Mouse (Mus musculus): Measurements from ENCODE around the gene Tesk2. TPM values are rescaled to one million over a fixed set of nuclear protein-coding genes. Genes with fewer than 3 reads are reported as not detected.

Gene Tesk2
- total and polyA plus RNA-seq, 3 experiments = 3.5 to 7.0 (median 5.8) TPM

GRCm38 (mm10) chr4:116849901-116850300 is 129.2 kb downstream of the Tesk2 start:
- H3K4me2 ChIP-seq (ENCODE audit: insufficient read depth, low read depth, poor library complexity, severe bottlenecking) = no peak overlapping the region
- in situ Hi-C loops (cut with MboI; ENCODE audit: low pct_ligation_motif_present, low pct_unique_long_range_greater_than_20kb, low sequenced_read_pairs) = no loop called here
- H3K79me2 ChIP-seq (replicated peaks; ENCODE audit: control insufficient read depth, extremely low read depth, insufficient read depth, poor library complexity, severe bottlenecking) = no peaks in the 10 kb centered on the region
- H3K4me3 ChIP-seq (replicated peaks in 1 of 3; ENCODE audit: low read depth in 2 of 3, low read length in 2 of 3, poor library complexity in 1 of 3) = no peak overlapping the region
- peaks cover 2% of the 10 kb centered on the region for H3K27me3 ChIP-seq (replicated peaks)
- no peaks in the 10 kb centered on the region for H3K36me3 ChIP-seq (replicated peaks in 1 of 2; ENCODE audit: control insufficient read depth in 1 of 2, insufficient read depth in 1 of 2, low read length in 1 of 2)
- no peak for TF ChIP-seq RCOR1 (conservative IDR thresholded peaks at IDR 0.05; ENCODE audit: low read depth, low read length)
- no peak for TF ChIP-seq MAZ (IDR thresholded peaks at IDR 0.05; ENCODE audit: low read depth, low read length)
- TF ChIP-seq JUN (IDR thresholded peaks at IDR 0.05; ENCODE audit: insufficient read depth, low read depth, low read length) = no peak
- TF ChIP-seq USF2 (conservative IDR thresholded peaks at IDR 0.05; ENCODE audit: low read depth, low read length) = no peak
- TF ChIP-seq NRF1 (IDR thresholded peaks at IDR 0.05; ENCODE audit: low read depth, low read length) = no peak
- no peak for TF ChIP-seq CHD1 (IDR thresholded peaks at IDR 0.05; ENCODE audit: low read depth, low read length)
- TF ChIP-seq POLR2AphosphoS2 (IDR thresholded peaks at IDR 0.05; ENCODE audit: low read depth, low read length) = no peak
- no peak for TF ChIP-seq MAX (IDR thresholded peaks at IDR 0.05; ENCODE audit: low read length)
- no peak for TF ChIP-seq BHLHE40 (IDR thresholded peaks at IDR 0.05; ENCODE audit: low read depth, low read length)
- TF ChIP-seq MYC (IDR thresholded peaks at IDR 0.05; ENCODE audit: low read depth, low read length) = no peak
- TF ChIP-seq KAT2A (IDR thresholded peaks at IDR 0.05; ENCODE audit: insufficient replicate concordance, low read length) = no peak
- TF ChIP-seq MXI1 (IDR thresholded peaks at IDR 0.05; ENCODE audit: low read depth, low read length) = no peak
- H3K9ac ChIP-seq (ENCODE audit: insufficient read depth, low read depth) = no peak overlapping the region
- no peak overlapping the region for H3K27ac ChIP-seq (ENCODE audit: insufficient read depth, low read depth)
- H3K9me3 ChIP-seq (replicated peaks; ENCODE audit: low read length) = no peaks in the 10 kb centered on the region
- peaks cover 0 to 5% of the 10 kb centered on the region in 2 experiments; a peak in 1 of 4 replicates for H3K4me1 ChIP-seq (ENCODE audit: control insufficient read depth in 1 of 2, insufficient read depth in 2 of 2)
- dilution Hi-C loops (cut with MboI; ENCODE audit: extremely low pct_ligation_motif_present, extremely low pct_unique_long_range_greater_than_20kb, low sequenced_read_pairs) = no loop called here
- peak; percentile 1 for DNase-seq (ENCODE audit: extremely low read depth)

- Histone ChIP-seq H3K9me3 (replicated peaks; ENCODE audit: low read length) (no peaks in the 10 kb centered on the region), H3K79me2 (replicated peaks; ENCODE audit: control insufficient read depth, extremely low read depth, insufficient read depth, poor library complexity, severe bottlenecking) (no peaks in the 10 kb centered on the region), H3K27ac (ENCODE audit: insufficient read depth, low read depth) (no peak overlapping the region), H3K4me2 (ENCODE audit: insufficient read depth, low read depth, poor library complexity, severe bottlenecking) (no peak overlapping the region), H3K4me1 (ENCODE audit: control insufficient read depth in 1 of 2, insufficient read depth in 2 of 2) (peaks cover 0 to 5% of the 10 kb centered on the region in 2 experiments; a peak in 1 of 4 replicates), H3K9ac (ENCODE audit: insufficient read depth, low read depth) (no peak overlapping the region), H3K4me3 (replicated peaks in 1 of 3; ENCODE audit: low read depth in 2 of 3, low read length in 2 of 3, poor library complexity in 1 of 3) (no peak overlapping the region), H3K27me3 (replicated peaks) (no peaks in the 10 kb centered on the region), H3K36me3 (replicated peaks in 1 of 2; ENCODE audit: control insufficient read depth in 1 of 2, insufficient read depth in 1 of 2, low read length in 1 of 2) (no peaks in the 10 kb centered on the region)
- dilution Hi-C loops (cut with MboI; ENCODE audit: extremely low pct_ligation_motif_present, extremely low pct_unique_long_range_greater_than_20kb, low sequenced_read_pairs) (no loop called here), in situ Hi-C loops (cut with MboI; ENCODE audit: low pct_ligation_motif_present, low pct_unique_long_range_greater_than_20kb, low sequenced_read_pairs) (no loop called here)
- no peak for TF ChIP-seq CTCF (conservative IDR thresholded peaks at IDR 0.05 in 1 of 2, IDR thresholded peaks at IDR 0.05 in 1 of 2; ENCODE audit: low read depth in 2 of 2, low read length in 2 of 2)
- no peak for TF ChIP-seq EP300 (IDR thresholded peaks at IDR 0.05; ENCODE audit: low read length)
- TF ChIP-seq JUN (IDR thresholded peaks at IDR 0.05; ENCODE audit: insufficient read depth, low read depth, low read length) = no peak
- no peak for TF ChIP-seq ZKSCAN1 (IDR thresholded peaks at IDR 0.05; ENCODE audit: borderline replicate concordance, low read depth, low read length)
- TF ChIP-seq CHD2 (IDR thresholded peaks at IDR 0.05; ENCODE audit: low read length) = no peak
- no peak for TF ChIP-seq JUND (conservative IDR thresholded peaks at IDR 0.05; ENCODE audit: low read depth, low read length)
- DNase-seq (ENCODE audit: extremely low read depth) = no peak
These were observed 133.5 kb downstream of the Tesk2 start for GRCm38 (mm10) chr4:116854286-116854685.

Other genes starting within 250 kb of the Tesk2 start
- 16.8 and 17.3 TPM in 2 replicates for gene Ipp, start 213.4 kb upstream of the Tesk2 start, total RNA-seq (2012; rRNA removed)
- gene Ipp, start 213.4 kb upstream of the Tesk2 start, total RNA-seq (2014; rRNA removed) = 14.4 and 15.9 TPM in 2 replicates
- gene Ipp, start 213.4 kb upstream of the Tesk2 start, polyA plus RNA-seq (2012; ENCODE audit: insufficient read length, low read depth) = 20.8 and 24.7 TPM in 2 replicates
- gene Tmem69, start 165.0 kb upstream of the Tesk2 start, total RNA-seq (2012; rRNA removed) = 5.3 and 8.1 TPM in 2 replicates
- 28.6 and 29.2 TPM in 2 replicates for gene Tmem69, start 165.0 kb upstream of the Tesk2 start, total RNA-seq (2014; rRNA removed)
- 21.6 and 22.3 TPM in 2 replicates for gene Tmem69, start 165.0 kb upstream of the Tesk2 start, polyA plus RNA-seq (2012; ENCODE audit: insufficient read length, low read depth)
- 31.3 and 34.2 TPM in 2 replicates for gene Gpbp1l1, start 163.3 kb upstream of the Tesk2 start, total RNA-seq (2012; rRNA removed)
- gene Gpbp1l1, start 163.3 kb upstream of the Tesk2 start, total RNA-seq (2014; rRNA removed) = 39.1 and 60.2 TPM in 2 replicates
- gene Gpbp1l1, start 163.3 kb upstream of the Tesk2 start, polyA plus RNA-seq (2012; ENCODE audit: insufficient read length, low read depth) = 28.4 and 34.7 TPM in 2 replicates
- gene Ccdc17, start 124.3 kb upstream of the Tesk2 start, total RNA-seq (2012; rRNA removed) = 2.5 and 2.6 TPM in 2 replicates
- gene Ccdc17, start 124.3 kb upstream of the Tesk2 start, total RNA-seq (2014; rRNA removed) = 2.9 and 3.5 TPM in 2 replicates
- 3.4 and 4.0 TPM in 2 replicates for gene Ccdc17, start 124.3 kb upstream of the Tesk2 start, polyA plus RNA-seq (2012; ENCODE audit: insufficient read length, low read depth)
- gene Nasp, start 93.0 kb upstream of the Tesk2 start, total RNA-seq (2012; rRNA removed) = 139 and 186 TPM in 2 replicates
- gene Nasp, start 93.0 kb upstream of the Tesk2 start, total RNA-seq (2014; rRNA removed) = 308 and 390 TPM in 2 replicates
- 347 and 399 TPM in 2 replicates for gene Nasp, start 93.0 kb upstream of the Tesk2 start, polyA plus RNA-seq (2012; ENCODE audit: insufficient read length, low read depth)
- 347 and 373 TPM in 2 replicates for gene Akr1a1, start 69.3 kb upstream of the Tesk2 start, total RNA-seq (2012; rRNA removed)
- 517 and 533 TPM in 2 replicates for gene Akr1a1, start 69.3 kb upstream of the Tesk2 start, total RNA-seq (2014; rRNA removed)
- 450 and 470 TPM in 2 replicates for gene Akr1a1, start 69.3 kb upstream of the Tesk2 start, polyA plus RNA-seq (2012; ENCODE audit: insufficient read length, low read depth)
- 269 and 378 TPM in 2 replicates for gene Prdx1, start 35.4 kb upstream of the Tesk2 start, total RNA-seq (2012; rRNA removed)
- 1,274 and 1,469 TPM in 2 replicates for gene Prdx1, start 35.4 kb upstream of the Tesk2 start, total RNA-seq (2014; rRNA removed)
- 934 and 1,078 TPM in 2 replicates for gene Prdx1, start 35.4 kb upstream of the Tesk2 start, polyA plus RNA-seq (2012; ENCODE audit: insufficient read length, low read depth)
- gene Mmachc, start 12.5 kb upstream of the Tesk2 start, total RNA-seq (2012; rRNA removed) = 10.0 and 10.5 TPM in 2 replicates
- gene Mmachc, start 12.5 kb upstream of the Tesk2 start, total RNA-seq (2014; rRNA removed) = 28.2 and 32.1 TPM in 2 replicates
- gene Mmachc, start 12.5 kb upstream of the Tesk2 start, polyA plus RNA-seq (2012; ENCODE audit: insufficient read length, low read depth) = 15.4 and 15.5 TPM in 2 replicates
- gene Ccdc163, start 12.4 kb upstream of the Tesk2 start, total RNA-seq (2012; rRNA removed) = 15.3 and 19.9 TPM in 2 replicates
- gene Ccdc163, start 12.4 kb upstream of the Tesk2 start, total RNA-seq (2014; rRNA removed) = 18.1 and 20.2 TPM in 2 replicates
- 27.6 and 27.9 TPM in 2 replicates for gene Ccdc163, start 12.4 kb upstream of the Tesk2 start, polyA plus RNA-seq (2012; ENCODE audit: insufficient read length, low read depth)
- gene Toe1, start 86.7 kb downstream of the Tesk2 start, total RNA-seq (2012; rRNA removed) = 31.3 and 39.0 TPM in 2 replicates
- gene Toe1, start 86.7 kb downstream of the Tesk2 start, total RNA-seq (2014; rRNA removed) = 45.2 and 47.8 TPM in 2 replicates
- 37.0 and 40.3 TPM in 2 replicates for gene Toe1, start 86.7 kb downstream of the Tesk2 start, polyA plus RNA-seq (2012; ENCODE audit: insufficient read length, low read depth)
- gene Mutyh, start 86.8 kb downstream of the Tesk2 start, total RNA-seq (2012; rRNA removed) = 11.2 and 12.1 TPM in 2 replicates
- 12.5 and 15.7 TPM in 2 replicates for gene Mutyh, start 86.8 kb downstream of the Tesk2 start, total RNA-seq (2014; rRNA removed)
- 10.5 and 13.1 TPM in 2 replicates for gene Mutyh, start 86.8 kb downstream of the Tesk2 start, polyA plus RNA-seq (2012; ENCODE audit: insufficient read length, low read depth)
- 1.2 and 1.6 TPM in 2 replicates for gene Hpdl, start 100.8 kb downstream of the Tesk2 start, total RNA-seq (2012; rRNA removed)
- gene Hpdl, start 100.8 kb downstream of the Tesk2 start, total RNA-seq (2014; rRNA removed) = 0.20 and 0.31 TPM in 2 replicates
- gene Hpdl, start 100.8 kb downstream of the Tesk2 start, polyA plus RNA-seq (2012; ENCODE audit: insufficient read length, low read depth) = 0.59 and 0.67 TPM in 2 replicates
- gene Zswim5, start 156.4 kb downstream of the Tesk2 start, total RNA-seq (2012; rRNA removed) = 0.92 and 1.1 TPM in 2 replicates
- gene Zswim5, start 156.4 kb downstream of the Tesk2 start, total RNA-seq (2014; rRNA removed) = 1.0 and 1.2 TPM in 2 replicates
- gene Zswim5, start 156.4 kb downstream of the Tesk2 start, polyA plus RNA-seq (2012; ENCODE audit: insufficient read length, low read depth) = 0.98 and 1.2 TPM in 2 replicates